Mouse (Mus musculus) hindbrain, embryonic 10.5 days (tissue): ENCODE measurements around the gene Gm49027. TPM values are rescaled to one million over a fixed set of nuclear protein-coding genes. Genes with fewer than 3 reads are reported as not detected.

Experiments used
- DNase-seq: peaks from one replicate; pipeline ENCODE4 v3.0.0-alpha.2; 2017; ENCODE audit warnings: low spot score
- H3K27ac ChIP-seq: fragments of 300-500 bp; sonication (generic); 2 replicates; pipeline ENCODE4 v1.5.1; 2016; ENCODE audit warnings: mild to moderate bottlenecking, moderate library complexity
- H3K27me3 ChIP-seq: fragments of 300-500 bp; sonication (generic); 2 replicates; pipeline ENCODE4 v1.6.1; 2016; ENCODE audit warnings: mild to moderate bottlenecking; ENCODE audit not compliant: poor library complexity, insufficient read depth, severe bottlenecking
- H3K36me3 ChIP-seq: fragments of 300-500 bp; sonication (generic); 2 replicates; pipeline ENCODE4 v1.6.1; 2016; ENCODE audit warnings: mild to moderate bottlenecking, moderate library complexity
- H3K4me1 ChIP-seq: fragments of 300-500 bp; sonication (generic); replicated peaks from 2 replicates; pipeline ENCODE4 v1.6.1; 2016; ENCODE audit warnings: mild to moderate bottlenecking
- H3K4me3 ChIP-seq: fragments of 300-500 bp; sonication (generic); 2 replicates; pipeline ENCODE4 v1.5.1; 2016; ENCODE audit warnings: mild to moderate bottlenecking, moderate library complexity
- H3K9me3 ChIP-seq: fragments of 300-500 bp; sonication (generic); 2 replicates; pipeline ENCODE4 v1.6.1; 2016; ENCODE audit warnings: mild to moderate bottlenecking, moderate library complexity
- WGBS: fragments of 180-500 bp; shearing (Covaris S2); methylation state at CpG from one replicate; pipeline ENCODE4 v1.1.7; 2016; 5-methylcytosine and 5-hydroxymethylcytosine counted together
- polyA plus RNA-seq: library from polyadenylated mRNA; unstranded; fragments of >200 nt; fragmentation: Nextera tagmentation; extraction: Ambion mirVana; gene quantifications from 2 replicates; pipeline ENCODE4 v1.2.1, GENCODE M21; 2016

Gene Gm49027
- polyA plus RNA-seq, result not detected in 2 replicates

- peak within 1 kb of the TSS; percentile 97 for H3K4me3 ChIP-seq
- DNase-seq, result no peak
- 86% methylated on average over 7 of the region's 7 CpGs for WGBS
- no peaks in the 10 kb centered on the region for H3K27me3 ChIP-seq
- H3K4me1 ChIP-seq, result peaks cover 33% of the 10 kb centered on the region
- peaks cover 32% of the 10 kb centered on the region for H3K36me3 ChIP-seq
- H3K9me3 ChIP-seq, result no peaks in the 10 kb centered on the region
- H3K27ac ChIP-seq, result peak within 1 kb of the TSS; percentile 92
These were observed at the start of gene Gm49027 for GRCm38 (mm10) chr5:123525281-123525680. Gene Gm49027, minus strand, starts transcription at chr5:123525488.

- no peaks in the 10 kb centered on the region for H3K9me3 ChIP-seq
- H3K27ac ChIP-seq, result peak overlapping the region; percentile 87; the same call in 1 of the 2 replicates
- WGBS, result 66% methylated on average over 8 of the region's 8 CpGs
- H3K27me3 ChIP-seq, result no peaks in the 10 kb centered on the region
- peak overlapping the region; percentile 71 for H3K4me3 ChIP-seq
- peaks cover 33% of the 10 kb centered on the region for H3K36me3 ChIP-seq
- peak; percentile 4 for DNase-seq
- peaks cover 11% of the 10 kb centered on the region for H3K4me1 ChIP-seq
These were observed 48.1 kb upstream of the Gm49027 start for GRCm38 (mm10) chr5:123573362-123573761.

DNA sequence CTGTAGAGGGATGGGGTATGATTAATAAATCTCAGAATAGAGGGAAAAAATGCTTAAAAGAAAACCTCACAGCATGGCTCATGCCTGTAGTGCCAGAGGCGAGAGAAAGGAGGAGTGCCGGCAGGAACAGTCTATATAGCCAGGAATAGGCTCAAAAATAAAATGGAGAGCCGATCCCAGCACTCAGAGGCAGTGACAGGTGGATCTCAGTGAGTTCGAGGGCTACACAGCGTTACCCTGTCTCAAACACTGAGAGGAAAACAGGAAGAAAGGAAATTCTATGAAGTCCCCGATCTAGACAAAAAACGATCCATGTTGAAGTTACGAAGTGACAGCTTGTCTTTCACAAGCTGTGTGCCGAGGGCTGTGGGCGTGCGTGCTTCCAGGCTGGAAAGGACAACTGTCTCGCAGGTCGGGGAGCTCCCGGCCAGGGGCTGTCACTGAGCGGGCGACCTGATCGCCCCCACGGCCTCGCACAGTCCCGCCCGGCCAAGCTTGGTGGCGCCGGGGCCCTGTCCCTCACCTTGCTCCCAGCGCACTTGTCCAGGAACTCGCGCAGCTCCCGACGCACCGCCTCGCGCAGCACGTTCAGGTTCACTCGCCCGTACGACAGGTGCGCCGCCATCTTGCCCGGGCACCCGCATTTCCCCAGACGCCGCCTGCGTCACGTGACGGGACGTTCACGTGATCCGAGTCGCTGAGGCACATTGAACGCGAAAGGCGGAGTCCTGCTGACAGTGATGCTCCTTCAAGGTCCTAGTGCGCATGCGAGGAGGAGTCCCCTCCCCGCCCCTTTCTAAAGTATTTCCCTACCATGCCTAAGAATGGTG, 47.3 kb upstream of the Gm49027 start, which contains the start of gene Vps33a:
TSS of gene Vps33a (minus strand) at position 682 of the 830 bp plus-strand sequence.
- peak; percentile 98 for DNase-seq
- no peaks in the 10 kb centered on the region for H3K9me3 ChIP-seq
- H3K27me3 ChIP-seq, result no peaks in the 10 kb centered on the region
- H3K4me3 ChIP-seq, result peak within 1 kb of the TSS; percentile 71
- WGBS, result under 1% methylated on average over 54 of the region's 54 CpGs
- H3K27ac ChIP-seq, result peak within 1 kb of the TSS; percentile 87
- peaks cover 34% of the 10 kb centered on the region for H3K36me3 ChIP-seq
- H3K4me1 ChIP-seq, result peaks cover 11% of the 10 kb centered on the region

DNA sequence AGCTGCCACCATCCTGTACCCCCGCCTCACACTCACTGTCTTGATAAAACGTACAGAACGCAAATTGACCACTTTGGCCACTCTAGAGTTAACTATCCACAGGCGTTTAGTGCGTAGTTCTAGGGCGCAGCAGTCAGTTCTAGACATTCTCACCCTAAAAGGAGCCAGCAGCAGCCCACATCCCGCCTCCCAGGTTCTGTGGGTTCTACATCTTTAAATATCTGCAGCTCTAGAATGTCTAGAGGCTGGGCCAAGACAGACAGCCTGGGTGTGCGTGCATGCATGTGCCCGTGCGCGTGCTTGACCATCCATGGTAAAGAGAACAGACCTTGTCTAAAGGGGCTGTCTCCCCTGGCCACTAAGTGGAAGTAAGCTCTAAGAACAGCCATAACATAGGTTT, 35.8 kb upstream of the Gm49027 start:
- Histone ChIP-seq H3K4me1 (no peaks in the 10 kb centered on the region), H3K4me3 (no peak overlapping the region), H3K27ac (no peak overlapping the region), H3K27me3 (no peaks in the 10 kb centered on the region), H3K36me3 (peaks cover 97% of the 10 kb centered on the region), H3K9me3 (no peaks in the 10 kb centered on the region)
- 93% methylated on average over 11 of the region's 11 CpGs for WGBS
- DNase-seq, result no peak

GRCm38 (mm10) chr5:123559588-123559987, 34.3 kb upstream of the Gm49027 start:
- H3K4me1 ChIP-seq, result no peaks in the 10 kb centered on the region
- H3K36me3 ChIP-seq, result peaks cover 93% of the 10 kb centered on the region
- H3K9me3 ChIP-seq, result no peaks in the 10 kb centered on the region
- no peaks in the 10 kb centered on the region for H3K27me3 ChIP-seq
- no peak overlapping the region for H3K4me3 ChIP-seq
- no peak for DNase-seq
- 95% methylated on average over 8 of the region's 8 CpGs for WGBS
- H3K27ac ChIP-seq, result no peak overlapping the region

DNA sequence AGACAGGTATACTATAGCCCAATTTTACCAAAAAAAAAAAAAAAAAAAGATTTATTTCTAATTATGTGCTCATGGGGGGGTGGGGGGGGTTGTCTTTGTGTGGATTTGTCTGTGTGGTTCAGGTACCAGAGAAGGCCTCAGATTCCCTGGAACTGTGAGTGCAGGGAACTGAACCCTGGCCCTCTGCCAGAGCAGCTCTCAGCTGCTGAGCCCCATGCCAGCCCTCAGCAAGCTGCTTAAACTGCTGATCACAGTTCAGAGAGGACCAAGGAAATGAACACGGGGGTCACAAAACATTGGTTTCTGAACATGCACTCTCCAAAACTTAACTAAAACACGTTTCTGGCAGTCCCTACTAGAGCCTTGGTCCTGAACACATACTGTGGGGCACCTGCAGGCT, 31.2 kb upstream of the Gm49027 start:
- no peak overlapping the region for H3K4me3 ChIP-seq
- DNase-seq, result no peak
- no peaks in the 10 kb centered on the region for H3K9me3 ChIP-seq
- H3K4me1 ChIP-seq, result no peaks in the 10 kb centered on the region
- WGBS, result 77% methylated on average over 2 of the region's 2 CpGs
- H3K27me3 ChIP-seq, result no peaks in the 10 kb centered on the region
- H3K27ac ChIP-seq, result no peak overlapping the region
- peaks cover 70% of the 10 kb centered on the region for H3K36me3 ChIP-seq

DNA sequence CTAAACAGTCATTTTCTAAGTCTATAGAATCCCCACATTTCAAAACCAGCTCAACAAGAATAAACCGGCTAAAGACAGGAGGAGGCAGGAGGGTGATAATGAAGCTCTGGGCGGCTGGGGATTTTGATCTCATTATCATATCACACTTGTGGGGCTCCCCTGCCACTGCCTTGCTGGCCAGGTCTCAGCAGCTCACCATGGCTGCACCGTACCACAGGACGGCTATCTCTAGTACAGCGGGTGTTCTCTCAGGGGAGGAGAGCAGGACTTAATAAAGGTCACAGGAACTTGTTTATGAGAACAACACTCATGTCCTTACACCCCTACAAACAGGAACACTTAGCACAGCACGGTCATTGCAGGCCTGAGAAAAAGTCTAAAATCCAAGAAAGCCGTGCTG, 30.4 kb upstream of the Gm49027 start:
- H3K4me3 ChIP-seq, result no peak overlapping the region
- H3K27me3 ChIP-seq, result no peaks in the 10 kb centered on the region
- peaks cover 63% of the 10 kb centered on the region for H3K36me3 ChIP-seq
- 94% methylated on average over 7 of the region's 7 CpGs for WGBS
- DNase-seq, result no peak
- H3K27ac ChIP-seq, result no peak overlapping the region
- no peaks in the 10 kb centered on the region for H3K4me1 ChIP-seq
- H3K9me3 ChIP-seq, result no peaks in the 10 kb centered on the region

- H3K9me3 ChIP-seq, result no peaks in the 10 kb centered on the region
- peaks cover 92% of the 10 kb centered on the region for H3K36me3 ChIP-seq
- H3K4me1 ChIP-seq, result no peaks in the 10 kb centered on the region
- H3K4me3 ChIP-seq, result no peak overlapping the region
- no peak for DNase-seq
- WGBS, result 94% methylated on average over 10 of the region's 10 CpGs
- no peaks in the 10 kb centered on the region for H3K27me3 ChIP-seq
- H3K27ac ChIP-seq, result no peak overlapping the region
These were observed 8.5 kb upstream of the Gm49027 start for GRCm38 (mm10) chr5:123533801-123534200.

- Histone ChIP-seq H3K27me3 (no peaks in the 10 kb centered on the region), H3K4me1 (no peaks in the 10 kb centered on the region), H3K4me3 (no peak overlapping the region), H3K36me3 (peaks cover 80% of the 10 kb centered on the region), H3K27ac (no peak overlapping the region), H3K9me3 (no peaks in the 10 kb centered on the region)
- no peak for DNase-seq
- WGBS, result 90% methylated on average over 8 of the region's 8 CpGs
These were observed 4.8 kb upstream of the Gm49027 start for GRCm38 (mm10) chr5:123530056-123530455.

DNA sequence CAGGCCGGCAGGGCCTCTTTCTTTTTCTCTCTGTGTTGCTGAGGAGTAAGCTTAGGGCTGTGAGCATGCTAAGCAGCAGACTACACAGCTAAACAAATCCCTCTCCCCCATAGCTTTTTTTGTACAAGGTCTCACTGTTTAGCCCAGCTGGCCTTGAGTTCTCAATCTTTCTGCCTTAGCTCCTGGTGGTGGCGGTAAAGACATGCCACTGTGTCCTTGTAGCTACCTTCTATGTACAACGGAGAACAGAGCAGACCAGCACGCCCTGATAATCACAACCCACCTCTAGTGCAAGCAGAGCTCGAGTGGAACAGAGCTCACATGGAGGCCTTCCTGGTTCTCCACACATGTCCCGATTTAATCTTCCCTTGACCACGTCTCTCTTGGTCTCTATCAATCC, 3.4 kb upstream of the Gm49027 start:
- Histone ChIP-seq H3K36me3 (peaks cover 66% of the 10 kb centered on the region), H3K9me3 (no peaks in the 10 kb centered on the region), H3K4me3 (no peak overlapping the region), H3K27ac (no peak overlapping the region), H3K4me1 (peaks cover 9% of the 10 kb centered on the region), H3K27me3 (no peaks in the 10 kb centered on the region)
- no peak for DNase-seq
- 81% methylated on average over 7 of the region's 7 CpGs for WGBS

DNA sequence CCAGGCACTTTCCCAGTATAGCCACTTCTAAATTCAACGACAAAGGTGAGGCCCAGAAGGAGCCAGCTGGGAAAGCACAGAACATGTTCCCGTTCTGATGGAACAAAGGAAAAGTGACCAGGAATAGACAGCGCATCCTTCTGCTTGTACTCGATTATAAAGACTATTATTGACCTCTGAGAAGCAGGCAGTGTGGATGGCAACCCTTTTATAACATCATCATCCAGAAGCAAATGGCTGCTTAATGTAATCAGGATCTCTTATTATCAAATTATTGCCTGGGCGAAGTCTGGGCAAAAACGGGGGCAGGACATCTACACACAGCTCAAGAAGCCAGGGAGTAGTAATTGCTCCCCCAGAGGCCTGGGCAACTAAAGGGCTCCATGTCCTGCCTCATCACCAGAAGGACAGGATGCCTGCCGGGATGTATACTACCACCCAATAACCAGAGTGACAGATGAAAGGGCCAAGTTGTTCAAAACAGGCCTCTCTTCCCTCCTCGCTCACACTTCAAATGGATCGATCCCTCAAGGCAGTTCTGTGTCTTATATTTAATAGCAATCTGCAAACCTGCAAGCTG, 718 bp upstream of the Gm49027 start:
- Histone ChIP-seq H3K9me3 (no peaks in the 10 kb centered on the region), H3K4me3 (no peak overlapping the region), H3K4me1 (peaks cover 33% of the 10 kb centered on the region), H3K36me3 (peaks cover 39% of the 10 kb centered on the region), H3K27ac (no peak overlapping the region), H3K27me3 (no peaks in the 10 kb centered on the region)
- WGBS, result 91% methylated on average over 9 of the region's 9 CpGs
- DNase-seq, result no peak

DNA sequence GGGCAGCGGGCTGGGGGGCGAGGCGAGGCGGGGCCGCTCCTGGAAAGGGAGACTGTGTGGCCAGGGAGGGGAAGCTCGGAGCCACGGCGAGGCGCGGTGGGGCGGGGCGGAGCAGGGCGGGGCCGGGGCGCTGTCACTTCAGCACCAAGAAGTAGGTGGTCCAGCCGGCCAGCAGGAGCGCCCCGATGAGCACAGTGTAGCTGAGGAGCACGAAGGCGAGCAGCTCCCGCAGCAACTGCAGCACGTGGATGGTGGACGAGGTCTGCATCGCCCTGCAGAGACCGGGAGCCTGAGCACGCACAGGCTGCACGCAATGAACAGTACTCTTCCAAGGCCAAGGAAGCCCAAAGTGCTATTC, 916 bp downstream of the Gm49027 start:
- H3K4me3 ChIP-seq, result peak overlapping the region; percentile 97
- H3K27ac ChIP-seq, result peak overlapping the region; percentile 92
- H3K9me3 ChIP-seq, result no peaks in the 10 kb centered on the region
- H3K27me3 ChIP-seq, result no peaks in the 10 kb centered on the region
- peaks cover 27% of the 10 kb centered on the region for H3K36me3 ChIP-seq
- 1% methylated on average over 27 of the region's 27 CpGs for WGBS
- peaks cover 33% of the 10 kb centered on the region for H3K4me1 ChIP-seq
- DNase-seq, result no peak

DNA sequence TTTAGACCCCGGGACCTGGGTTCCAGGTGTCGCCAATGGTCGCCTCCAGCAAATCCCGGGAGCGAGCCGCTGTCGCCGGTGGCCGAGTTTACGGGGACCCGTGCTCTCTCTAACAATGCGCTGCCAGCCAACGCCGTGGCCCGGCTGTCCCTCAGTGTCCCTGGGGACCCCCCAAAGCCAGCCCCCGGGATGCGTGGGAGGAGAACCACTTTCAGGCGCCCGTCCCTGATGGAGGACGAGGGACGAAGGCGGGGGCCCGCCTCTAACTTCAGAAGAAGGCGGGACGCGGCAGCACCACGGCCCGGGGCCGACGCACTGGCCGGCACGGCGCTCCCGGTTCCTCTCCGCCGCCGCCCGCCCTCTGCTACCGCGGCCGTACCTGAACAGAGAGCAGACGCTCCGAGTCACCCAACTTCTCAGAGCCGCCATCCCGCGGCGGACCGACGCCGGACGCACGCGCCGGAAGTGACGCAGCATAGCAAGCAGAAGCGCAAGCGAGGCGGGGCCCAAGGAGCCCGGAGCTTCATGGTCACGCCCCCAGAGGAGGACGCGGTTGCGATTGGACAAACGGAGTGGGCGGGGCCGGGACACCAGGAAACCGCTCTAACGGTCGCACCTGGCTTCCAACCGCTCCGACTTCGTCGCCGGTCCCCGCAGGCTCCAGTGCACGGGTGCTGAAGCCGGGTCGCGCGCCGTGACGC, 1.4 kb downstream of the Gm49027 start, which contains the start of gene Diablo:
TSS of gene Diablo (minus strand) at position 485 of the 701 bp plus-strand sequence.
- Histone ChIP-seq H3K4me1 (peaks cover 33% of the 10 kb centered on the region), H3K27me3 (no peaks in the 10 kb centered on the region), H3K9me3 (no peaks in the 10 kb centered on the region), H3K27ac (peak within 1 kb of the TSS; percentile 92), H3K36me3 (peaks cover 27% of the 10 kb centered on the region), H3K4me3 (peak within 1 kb of the TSS; percentile 97)
- DNase-seq, result peak; percentile 99
- WGBS, result under 1% methylated on average over 82 of the region's 82 CpGs
